Mouse (Mus musculus) cerebellum, adult 2 months (tissue): Measurements from ENCODE around the gene Hoxa6.

Experiments
- CTCF ChIP-seq: fragments of 200-500 bp; IDR thresholded peaks from 2 replicates; pipeline ENCODE4 v1.5.1; 2011; ENCODE audit warnings: low read depth, mild to moderate bottlenecking, control low read depth, low read length, moderate library complexity, borderline replicate concordance; ENCODE audit not compliant: insufficient read depth
- POLR2A ChIP-seq: fragments of 200-500 bp; IDR thresholded peaks from 2 replicates; pipeline ENCODE4 v1.6.1; 2011; ENCODE audit warnings: low read length, control low read depth, borderline replicate concordance; ENCODE audit not compliant: insufficient read depth

DNA sequence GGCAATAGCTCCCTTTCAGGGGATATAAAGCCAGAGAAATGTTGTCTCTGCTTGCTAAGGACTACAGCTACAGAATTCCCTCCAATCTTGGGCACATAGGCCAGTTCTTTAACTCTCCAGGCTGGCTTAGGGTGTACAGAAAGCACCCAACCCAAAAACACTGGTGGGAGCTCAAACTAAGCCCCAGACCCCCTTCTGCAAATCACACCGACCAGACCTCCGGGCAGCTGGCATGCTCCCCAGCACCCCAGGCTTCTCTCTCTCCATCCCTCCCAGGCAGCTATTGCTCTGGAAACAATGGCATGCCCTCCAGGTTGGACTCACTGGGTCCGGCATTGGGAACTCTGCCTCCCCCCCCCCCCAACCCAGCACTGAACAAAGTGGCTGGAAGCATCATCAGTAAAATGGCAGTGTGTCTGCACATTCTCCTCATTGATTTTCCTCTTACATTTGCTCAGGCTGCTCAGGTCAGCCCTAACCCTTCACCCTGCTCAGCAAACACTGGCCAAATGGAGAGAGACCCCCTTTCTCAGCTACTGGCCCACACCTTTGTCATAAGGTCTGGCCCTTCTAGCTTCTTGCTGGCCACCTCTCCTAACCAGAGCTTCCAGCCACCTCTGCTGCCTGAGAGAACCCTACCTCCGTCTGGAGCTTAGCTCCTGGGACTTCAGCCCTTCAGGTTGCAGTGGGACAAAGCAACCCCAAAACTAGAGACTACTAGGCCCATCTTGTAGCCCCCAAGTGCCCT lies 29.4 kb downstream of the Hoxa6 start:
- TF ChIP-seq CTCF (no peak), POLR2A (no peak)
